Mouse (Mus musculus) bone marrow, adult 2 months (tissue): ENCODE measurements at regions not wholly inside any gene's neighbourhood (a gene's known extent, or its start where the extent isn't known, plus 50 kb on each side); places are given as distances from the start of the nearest gene placed in this dataset.

Experiments
- CTCF ChIP-seq: fragments of 200-500 bp; IDR thresholded peaks from 2 replicates; pipeline ENCODE4 v1.5.1; 2011; ENCODE audit warnings: low read length, control low read depth; ENCODE audit not compliant: control insufficient read depth, insufficient read depth
- POLR2A ChIP-seq: fragments of 200-500 bp; IDR thresholded peaks from 2 replicates; pipeline ENCODE4 v1.6.1; 2011; ENCODE audit warnings: low read depth, mild to moderate bottlenecking, control low read depth, low read length, borderline replicate concordance; ENCODE audit not compliant: control insufficient read depth

DNA sequence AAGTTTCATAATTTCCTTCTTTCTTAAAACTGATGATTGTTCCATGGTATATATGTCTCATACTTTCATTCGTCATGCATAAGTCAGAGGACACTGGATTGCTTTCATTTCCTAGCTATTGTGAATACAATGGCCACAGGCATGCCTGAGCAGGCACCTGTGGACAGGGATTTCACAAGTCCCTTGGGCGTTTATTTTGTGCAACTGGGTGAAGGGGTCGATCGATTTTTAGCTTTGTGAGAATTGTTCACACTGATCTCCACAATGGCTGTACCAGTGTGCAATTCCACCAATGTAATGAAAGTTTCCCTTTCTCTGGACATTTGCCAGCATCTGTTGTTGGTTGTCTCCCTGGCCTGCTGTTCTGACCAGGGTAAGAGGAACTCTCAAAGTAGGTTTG lies 405.2 kb upstream of the Hs6st1 start:
- TF ChIP-seq POLR2A: no peak
- TF ChIP-seq CTCF: no peak
